Mouse (Mus musculus) hindbrain, embryonic 14.5 days (tissue): ENCODE measurements at regions not wholly inside any gene's neighbourhood (a gene's known extent, or its start where the extent isn't known, plus 50 kb on each side); places are given as distances from the start of the nearest gene placed in this dataset.
A peak's percentile ranks its signal among the peaks of the same experiment; 100 is the strongest.

Experiments
- ATAC-seq: fragments of 200-750 bp; cut with Nextera tagmentation; 2 replicates; pipeline ENCODE4 v1.8.0; 2017; ENCODE audit warnings: moderate number of reproducible peaks, mild to moderate bottlenecking, moderate TSS enrichment, moderate library complexity; ENCODE audit not compliant: low FRiP score
- DNase-seq: peaks from one replicate; pipeline ENCODE4 v3.0.0-alpha.2; 2015; ENCODE audit warnings: low spot score
- H3K27ac ChIP-seq: fragments of 300-500 bp; sonication (generic); 2 replicates; pipeline ENCODE4 v1.5.1; 2014; ENCODE audit warnings: mild to moderate bottlenecking, moderate library complexity
- H3K27me3 ChIP-seq: fragments of 300-500 bp; sonication (generic); 2 replicates; pipeline ENCODE4 v1.6.1; 2014; ENCODE audit warnings: mild to moderate bottlenecking, low read length, mixed read lengths; ENCODE audit not compliant: control insufficient read depth, insufficient read depth
- H3K36me3 ChIP-seq: fragments of 300-500 bp; sonication (generic); replicated peaks from 2 replicates; pipeline ENCODE4 v1.6.1; 2014; ENCODE audit not compliant: control insufficient read depth, insufficient read depth
- H3K4me1 ChIP-seq: fragments of 300-500 bp; sonication (generic); replicated peaks from 2 replicates; pipeline ENCODE4 v1.6.1; 2014; ENCODE audit warnings: antibody characterized with exemption, low read length, mixed read lengths; ENCODE audit not compliant: control insufficient read depth, insufficient read depth
- H3K4me2 ChIP-seq: fragments of 300-500 bp; sonication (generic); replicated peaks from 2 replicates; pipeline ENCODE4 v1.6.1; 2014; ENCODE audit warnings: mild to moderate bottlenecking, moderate library complexity
- H3K4me3 ChIP-seq: fragments of 300-500 bp; sonication (generic); replicated peaks from 2 replicates; pipeline ENCODE4 v1.5.1; 2014; ENCODE audit warnings: mild to moderate bottlenecking, low read length
- H3K9ac ChIP-seq: fragments of 300-500 bp; sonication (generic); 2 replicates; pipeline ENCODE4 v1.6.1; 2014
- H3K9me3 ChIP-seq: fragments of 300-500 bp; sonication (generic); 2 replicates; pipeline ENCODE4 v1.6.1; 2016; ENCODE audit warnings: low read length; ENCODE audit not compliant: control insufficient read depth
- WGBS: fragments of 180-500 bp; shearing (Covaris S2); extraction: QIAGEN DNeasy Blood & Tissue Kit; methylation state at CpG from one replicate; pipeline ENCODE4 v1.1.7; 2014; 5-methylcytosine and 5-hydroxymethylcytosine counted together

DNA sequence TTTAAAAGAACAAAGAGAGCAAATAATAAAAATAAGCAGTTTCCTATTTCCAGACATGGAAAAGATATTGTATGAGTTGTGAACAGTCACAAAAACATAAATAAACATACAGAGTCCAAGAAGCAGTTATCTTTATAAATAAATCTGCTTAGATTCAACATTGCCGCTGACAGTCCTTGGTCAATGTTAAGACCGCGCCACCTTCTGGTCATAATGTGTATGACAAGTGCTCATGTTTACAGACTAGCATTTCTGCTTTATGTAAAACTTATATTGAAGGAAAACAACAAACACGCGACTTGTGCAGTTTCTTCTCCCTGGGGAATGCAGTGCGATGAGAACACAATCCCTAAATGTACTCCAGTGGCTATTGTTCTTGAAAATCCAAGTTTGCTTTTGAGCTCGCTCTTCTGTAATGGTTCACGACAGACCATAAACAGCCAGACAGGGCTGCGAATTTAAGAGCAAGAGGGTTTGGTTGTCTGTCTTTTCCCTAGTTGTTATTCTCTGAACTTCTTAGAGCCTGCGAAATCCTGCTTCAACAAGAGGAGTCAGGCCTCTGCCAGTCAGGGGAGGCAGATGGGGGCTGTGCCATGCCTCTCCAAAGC lies 291.6 kb upstream of the Rnf219 start:
- no peaks in the 10 kb centered on the region for H3K36me3 ChIP-seq
- no peak overlapping the region for H3K27ac ChIP-seq
- DNase-seq (peak; percentile 97), ATAC-seq (peak; percentile 43)
- WGBS = 32% methylated on average over 10 of the region's 10 CpGs
- no peaks in the 10 kb centered on the region for H3K9me3 ChIP-seq
- H3K9ac ChIP-seq = no peak overlapping the region
- H3K4me1 ChIP-seq = no peaks in the 10 kb centered on the region
- no peak overlapping the region for H3K4me2 ChIP-seq
- 0 out of 2 replicates have a peak, but pooled peaks cover 7% of the 10 kb centered on the region for H3K27me3 ChIP-seq
- no peak overlapping the region for H3K4me3 ChIP-seq

DNA sequence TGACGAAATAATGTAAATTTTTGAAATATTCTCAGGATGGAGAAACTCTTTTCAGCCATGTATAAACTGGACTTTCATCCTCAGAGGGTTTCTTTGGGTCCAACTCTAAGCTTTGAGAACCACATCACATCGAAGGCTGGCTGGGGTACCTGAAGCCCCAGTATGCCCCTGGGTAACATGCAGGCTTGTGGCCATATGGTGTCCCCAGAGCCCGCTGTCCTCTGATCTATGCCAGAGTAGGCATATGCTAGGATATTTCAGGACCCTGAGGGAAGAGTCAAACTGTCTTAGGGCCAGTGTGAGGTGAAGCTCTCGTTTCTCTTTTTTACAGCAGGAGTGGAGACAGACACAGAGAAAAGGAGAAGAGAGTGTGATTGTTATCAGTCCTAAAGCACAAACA lies 289.6 kb upstream of the Rnf219 start:
- no peak overlapping the region for H3K9ac ChIP-seq
- no peak for DNase-seq
- no peaks in the 10 kb centered on the region for H3K36me3 ChIP-seq
- H3K4me3 ChIP-seq = no peak overlapping the region
- WGBS = 65% methylated on average over 4 of the region's 4 CpGs
- no peak for ATAC-seq
- H3K4me1 ChIP-seq = no peaks in the 10 kb centered on the region
- H3K4me2 ChIP-seq = no peak overlapping the region
- no peaks in the 10 kb centered on the region for H3K9me3 ChIP-seq
- H3K27ac ChIP-seq = no peak overlapping the region
- 0 out of 2 replicates have a peak, but pooled peaks cover 7% of the 10 kb centered on the region for H3K27me3 ChIP-seq

DNA sequence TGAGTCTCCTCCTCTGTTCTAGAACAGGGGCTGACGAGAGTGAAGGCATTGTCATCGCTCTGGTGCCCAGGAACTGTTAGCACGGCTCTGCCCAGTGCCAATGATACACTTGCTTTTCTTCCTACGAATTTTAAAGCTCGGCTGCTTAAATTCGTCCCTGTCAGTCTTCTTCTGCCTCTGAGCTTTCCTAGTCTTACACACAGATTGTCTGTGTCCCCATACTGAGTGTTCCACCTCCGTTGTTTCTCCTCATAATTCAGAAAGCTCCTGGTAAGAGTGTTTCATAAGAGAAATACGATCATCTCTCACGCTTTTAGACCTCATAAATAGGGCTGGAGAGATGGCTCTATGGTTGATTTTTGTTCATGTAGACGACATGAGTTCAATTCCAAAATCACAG lies 282.9 kb upstream of the Rnf219 start:
- Histone ChIP-seq H3K9me3 (no peaks in the 10 kb centered on the region), H3K27ac (no peak overlapping the region), H3K4me1 (no peaks in the 10 kb centered on the region), H3K27me3 (no peaks in the 10 kb centered on the region), H3K9ac (no peak overlapping the region), H3K4me3 (no peak overlapping the region), H3K4me2 (no peak overlapping the region), H3K36me3 (no peaks in the 10 kb centered on the region)
- ATAC-seq (no peak), DNase-seq (no peak)
- 95% methylated on average over 10 of the region's 10 CpGs for WGBS

DNA sequence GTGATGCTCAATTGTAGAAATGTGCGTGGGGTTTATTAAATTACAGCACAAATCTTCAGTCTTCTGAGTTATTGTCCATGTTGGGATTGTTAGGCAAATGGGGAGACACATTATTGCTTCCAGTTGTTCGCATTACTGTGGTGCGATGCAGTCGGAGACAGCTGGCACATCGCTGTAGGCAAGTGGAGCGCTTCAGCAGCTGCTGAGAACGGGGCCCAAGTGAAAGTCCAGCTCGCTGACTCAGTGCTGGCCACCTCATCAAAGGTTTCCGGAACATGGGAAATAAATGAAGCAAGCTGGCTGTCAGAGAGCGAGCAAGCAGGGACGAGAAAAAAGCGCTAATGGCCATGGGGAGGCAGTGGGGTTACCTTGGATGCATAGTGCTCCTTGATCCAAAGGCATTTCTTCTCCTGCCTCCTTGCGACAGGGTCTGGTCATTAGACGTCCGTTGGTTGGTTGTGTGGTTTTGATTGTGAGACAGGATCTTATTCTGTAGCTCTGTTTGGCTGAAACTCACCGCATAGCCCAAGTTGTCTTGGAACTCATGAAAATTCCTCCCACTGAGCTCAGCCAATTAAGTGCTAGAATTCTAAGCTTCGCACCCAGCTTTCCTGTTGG lies 274.0 kb upstream of the Rnf219 start:
- Histone ChIP-seq H3K4me1 (no peaks in the 10 kb centered on the region), H3K4me2 (no peak overlapping the region)
- DNase-seq = no peak

DNA sequence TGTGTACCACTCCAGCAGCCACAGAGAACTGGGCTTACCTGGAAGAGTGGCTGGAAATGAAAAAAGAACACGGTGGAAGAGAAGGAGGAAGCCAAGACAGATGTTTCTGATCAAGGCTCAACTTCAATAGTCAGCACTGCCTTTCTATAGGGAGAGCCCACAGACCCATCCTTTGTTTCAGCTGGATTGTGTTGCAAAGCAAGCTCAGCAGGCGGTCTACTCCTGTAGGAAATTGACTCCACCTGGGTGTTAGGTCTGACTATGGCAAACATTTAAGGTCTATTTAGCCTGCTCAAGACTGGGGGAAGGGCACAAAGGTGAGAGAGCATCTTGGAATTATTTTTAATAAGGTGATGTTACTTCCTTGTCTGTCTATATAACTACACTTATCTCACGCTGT lies 266.9 kb upstream of the Rnf219 start:
- no peaks in the 10 kb centered on the region for H3K27me3 ChIP-seq
- no peak overlapping the region for H3K9ac ChIP-seq
- no peak overlapping the region for H3K27ac ChIP-seq
- DNase-seq = no peak
- 37% methylated on average over 3 of the region's 3 CpGs for WGBS
- ATAC-seq = no peak
- H3K36me3 ChIP-seq = no peaks in the 10 kb centered on the region
- H3K4me2 ChIP-seq = no peak overlapping the region
- no peak overlapping the region for H3K4me3 ChIP-seq
- H3K4me1 ChIP-seq = no peaks in the 10 kb centered on the region
- H3K9me3 ChIP-seq = no peaks in the 10 kb centered on the region

More for the DNA sequence above, 274.0 kb upstream of the Rnf219 start:
- H3K9ac ChIP-seq = no peak overlapping the region
- H3K9me3 ChIP-seq = no peaks in the 10 kb centered on the region
- H3K27me3 ChIP-seq = no peaks in the 10 kb centered on the region
- no peak overlapping the region for H3K4me3 ChIP-seq
- H3K27ac ChIP-seq = no peak overlapping the region
- no peak for ATAC-seq
- no peaks in the 10 kb centered on the region for H3K36me3 ChIP-seq
- 76% methylated on average over 17 of the region's 17 CpGs for WGBS

DNA sequence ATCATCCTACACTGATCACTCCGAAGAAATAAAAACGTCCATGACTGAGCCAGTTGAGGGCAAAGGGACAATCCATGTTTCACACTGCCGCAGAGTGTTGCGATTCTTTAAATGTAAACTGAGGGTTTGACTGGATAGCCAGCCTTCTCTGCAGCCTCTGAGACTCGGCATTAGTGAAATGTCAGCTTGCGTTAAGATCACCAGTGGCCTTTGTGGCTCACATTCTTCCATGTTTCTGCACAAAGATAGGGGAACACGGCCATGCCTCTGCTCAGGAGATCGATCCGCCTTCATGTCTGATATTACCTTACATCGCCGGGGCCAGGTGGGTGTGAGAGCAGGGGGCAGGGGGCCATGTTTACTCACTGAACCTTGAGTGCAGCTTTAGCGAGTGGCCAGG lies 262.6 kb upstream of the Rnf219 start:
- WGBS = 76% methylated on average over 12 of the region's 12 CpGs
- Histone ChIP-seq H3K4me3 (no peak overlapping the region), H3K36me3 (no peaks in the 10 kb centered on the region), H3K27me3 (no peaks in the 10 kb centered on the region), H3K9ac (no peak overlapping the region), H3K4me2 (no peak overlapping the region), H3K27ac (no peak overlapping the region), H3K9me3 (no peaks in the 10 kb centered on the region), H3K4me1 (no peaks in the 10 kb centered on the region)
- DNase-seq = no peak
- no peak for ATAC-seq

DNA sequence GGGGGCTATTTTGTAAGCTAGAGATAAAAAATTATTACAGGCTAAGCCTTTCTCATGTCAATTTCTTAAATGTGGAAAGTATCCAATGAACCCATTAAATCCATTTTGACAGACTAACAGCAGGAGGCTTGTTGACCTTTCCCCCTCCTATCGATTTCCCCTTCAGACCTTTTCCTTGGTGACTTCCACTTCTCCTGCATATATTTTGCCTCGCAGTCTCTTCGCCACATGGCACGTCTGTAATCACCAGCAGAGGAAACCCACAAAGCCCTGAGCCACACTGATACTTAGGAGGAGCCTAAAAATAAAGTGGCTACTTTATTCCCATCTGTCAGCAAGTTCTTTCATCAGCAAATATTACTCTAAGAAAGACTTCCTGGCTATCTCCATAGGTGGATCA lies 247.5 kb upstream of the Rnf219 start:
- ATAC-seq = no peak
- H3K36me3 ChIP-seq = no peaks in the 10 kb centered on the region
- DNase-seq = no peak
- H3K9me3 ChIP-seq = no peaks in the 10 kb centered on the region
- H3K4me2 ChIP-seq = no peak overlapping the region
- WGBS = 42% methylated on average over 4 of the region's 4 CpGs
- H3K27me3 ChIP-seq = no peaks in the 10 kb centered on the region
- H3K4me3 ChIP-seq = no peak overlapping the region
- no peak overlapping the region for H3K9ac ChIP-seq
- H3K27ac ChIP-seq = no peak overlapping the region
- no peaks in the 10 kb centered on the region for H3K4me1 ChIP-seq

DNA sequence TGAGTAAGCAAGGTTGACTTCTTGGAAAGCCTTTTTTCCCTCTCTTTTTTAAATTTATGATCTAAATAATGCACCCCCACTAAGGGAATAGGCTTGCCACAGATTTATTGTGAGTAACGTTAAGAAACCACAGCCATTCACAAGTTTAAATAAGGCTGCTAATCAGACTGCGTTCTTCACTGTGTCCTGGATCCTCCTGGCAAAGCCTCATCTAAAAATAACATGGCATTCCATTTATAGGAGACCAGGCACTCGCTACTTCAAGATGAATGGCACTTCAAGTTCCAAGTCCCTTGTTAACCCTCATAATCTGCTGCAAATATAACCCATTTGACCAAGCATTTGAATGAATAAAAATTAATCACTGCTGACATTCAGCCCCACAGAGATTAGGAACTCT lies 211.8 kb upstream of the Rnf219 start:
- Histone ChIP-seq H3K27me3 (no peaks in the 10 kb centered on the region), H3K9me3 (no peaks in the 10 kb centered on the region), H3K4me3 (no peak overlapping the region), H3K27ac (no peak overlapping the region), H3K36me3 (no peaks in the 10 kb centered on the region), H3K4me1 (no peaks in the 10 kb centered on the region), H3K9ac (no peak overlapping the region), H3K4me2 (no peak overlapping the region)
- no peak for DNase-seq
- 60% methylated on average over 3 of the region's 3 CpGs for WGBS
- ATAC-seq = no peak

DNA sequence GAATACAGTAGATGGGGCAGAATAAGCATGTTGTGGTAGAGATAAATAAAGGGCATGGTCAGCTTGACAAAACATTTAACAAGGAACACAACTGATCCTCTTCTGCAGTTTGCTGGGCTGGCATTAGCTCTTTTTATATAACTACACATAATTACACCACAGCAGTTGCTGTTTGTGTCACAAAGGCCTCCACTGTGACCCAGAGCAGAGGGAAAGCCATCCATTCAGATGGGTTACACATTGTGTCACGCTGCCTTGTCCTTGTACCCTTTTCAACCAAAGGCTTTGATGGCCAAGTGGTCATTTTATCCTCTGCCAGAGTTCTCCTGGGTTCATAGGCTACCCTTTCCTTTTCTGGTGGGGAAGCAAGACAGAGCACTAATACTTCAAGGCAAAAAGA lies 209.6 kb upstream of the Rnf219 start:
- no peaks in the 10 kb centered on the region for H3K27me3 ChIP-seq
- H3K4me3 ChIP-seq = no peak overlapping the region
- no peak overlapping the region for H3K27ac ChIP-seq
- no peak overlapping the region for H3K4me2 ChIP-seq
- DNase-seq = no peak
- WGBS = 17% methylated on average over 1 of the region's 1 CpGs
- no peak for ATAC-seq
- no peaks in the 10 kb centered on the region for H3K36me3 ChIP-seq
- no peaks in the 10 kb centered on the region for H3K9me3 ChIP-seq
- H3K4me1 ChIP-seq = no peaks in the 10 kb centered on the region
- no peak overlapping the region for H3K9ac ChIP-seq
